Mouse (Mus musculus): ENCODE measurements around the gene Cacna1c. TPM values are rescaled to one million over a fixed set of nuclear protein-coding genes. Genes with fewer than 3 reads are reported as not detected.

Cacna1c gene
- total RNA-seq, 2 experiments from 2014 or later, result 195 to 220 TPM

DNA sequence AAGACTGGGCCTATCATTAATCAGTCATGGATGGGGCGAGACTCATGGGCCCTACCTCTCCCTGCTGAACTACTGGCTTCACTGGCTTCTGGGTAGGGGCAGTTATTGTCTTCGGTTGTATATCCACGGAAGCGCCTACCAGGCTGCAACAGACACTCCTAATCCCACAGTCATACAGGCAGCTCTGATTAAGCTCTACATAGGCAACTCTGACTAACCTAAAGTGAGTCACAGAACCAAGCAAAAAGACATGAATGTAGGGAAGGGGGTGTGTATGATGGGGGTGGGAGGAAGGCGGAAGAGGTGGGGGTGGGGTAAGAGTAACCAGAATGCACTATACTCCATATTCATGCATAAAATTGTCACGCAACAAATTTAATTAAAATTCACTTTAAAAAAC lies 518.9 kb downstream of the Cacna1c start:
- intact Hi-C loops (cut with DNase I), result no loop called here
- no peak for DNase-seq

DNA sequence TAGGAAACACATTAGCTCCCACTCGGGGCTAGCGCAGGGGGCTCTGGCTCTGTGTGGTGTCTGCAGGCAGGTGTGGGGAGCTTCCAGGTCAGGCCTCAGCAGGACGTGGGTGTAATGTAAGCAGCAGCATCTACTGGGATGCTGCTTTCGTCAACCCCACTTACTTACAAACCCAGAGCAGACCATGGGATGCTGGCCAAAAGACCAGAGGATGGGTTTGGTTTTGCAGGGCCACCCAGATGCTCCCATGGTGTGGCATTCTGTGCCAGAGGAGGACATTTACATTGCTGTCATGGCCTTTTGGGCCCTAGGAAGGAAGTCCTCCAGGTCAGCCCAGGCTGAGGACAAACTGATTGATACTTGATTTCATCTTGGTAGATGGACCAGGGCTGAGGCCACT lies 521.4 kb downstream of the Cacna1c start:
- DNase-seq, result no peak
- intact Hi-C loops (cut with DNase I), result no loop called here

DNA sequence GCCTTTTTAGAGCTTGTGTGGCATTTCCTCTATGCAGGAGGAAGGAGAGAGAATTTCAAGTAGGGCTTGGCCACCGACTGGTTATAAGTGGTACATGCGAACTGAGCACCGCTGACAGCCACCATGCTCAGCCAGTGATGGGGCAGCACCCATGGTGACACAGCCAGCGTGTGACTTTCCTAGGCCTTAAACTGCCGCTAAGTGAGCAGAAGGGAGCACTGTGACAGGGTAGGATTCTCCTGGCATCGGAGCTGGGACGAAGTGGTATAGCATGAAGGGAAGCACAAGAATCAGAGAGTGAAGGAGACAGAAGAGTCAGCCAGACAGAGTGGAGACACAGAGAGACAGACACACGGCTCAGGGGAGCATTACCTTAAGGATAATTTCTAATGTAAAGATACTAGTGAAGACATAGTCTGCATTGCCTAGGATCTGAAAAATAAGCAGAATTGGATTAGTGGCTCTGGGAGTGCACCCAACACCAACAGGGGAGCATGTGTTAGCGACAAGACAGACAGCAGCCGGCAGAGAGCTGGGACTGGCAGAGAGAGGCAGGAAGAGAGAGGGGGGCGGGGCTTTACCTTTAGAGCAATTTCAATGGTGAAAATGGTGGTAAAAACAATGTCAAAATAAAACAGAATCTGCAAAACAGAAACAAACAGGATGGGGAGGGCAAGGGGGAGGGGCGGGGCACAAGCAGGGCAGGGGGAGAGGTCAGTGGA lies 522.1 kb downstream of the Cacna1c start:
- intact Hi-C loops (cut with DNase I), result no loop called here
- no peak for DNase-seq

DNA sequence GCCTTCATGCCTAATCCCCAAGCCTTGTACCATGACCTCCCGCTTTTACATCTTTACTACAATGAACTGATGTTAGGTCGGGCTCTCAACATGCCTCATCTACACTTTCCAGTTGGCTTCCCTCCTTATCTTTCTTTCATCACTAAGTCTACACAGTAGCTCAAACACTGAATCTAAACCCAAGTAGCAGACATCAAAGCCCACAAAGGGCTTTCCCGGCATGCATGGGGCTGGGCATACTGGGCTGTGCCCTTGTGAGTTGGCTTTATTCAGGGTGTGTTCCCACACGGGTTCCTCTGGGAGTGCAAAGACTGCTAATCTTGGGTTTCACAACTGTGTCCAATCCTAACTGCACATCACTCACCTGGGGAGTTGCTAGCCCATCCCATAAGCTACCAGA lies 542.9 kb downstream of the Cacna1c start:
- intact Hi-C loops (cut with DNase I), result no loop called here

DNA sequence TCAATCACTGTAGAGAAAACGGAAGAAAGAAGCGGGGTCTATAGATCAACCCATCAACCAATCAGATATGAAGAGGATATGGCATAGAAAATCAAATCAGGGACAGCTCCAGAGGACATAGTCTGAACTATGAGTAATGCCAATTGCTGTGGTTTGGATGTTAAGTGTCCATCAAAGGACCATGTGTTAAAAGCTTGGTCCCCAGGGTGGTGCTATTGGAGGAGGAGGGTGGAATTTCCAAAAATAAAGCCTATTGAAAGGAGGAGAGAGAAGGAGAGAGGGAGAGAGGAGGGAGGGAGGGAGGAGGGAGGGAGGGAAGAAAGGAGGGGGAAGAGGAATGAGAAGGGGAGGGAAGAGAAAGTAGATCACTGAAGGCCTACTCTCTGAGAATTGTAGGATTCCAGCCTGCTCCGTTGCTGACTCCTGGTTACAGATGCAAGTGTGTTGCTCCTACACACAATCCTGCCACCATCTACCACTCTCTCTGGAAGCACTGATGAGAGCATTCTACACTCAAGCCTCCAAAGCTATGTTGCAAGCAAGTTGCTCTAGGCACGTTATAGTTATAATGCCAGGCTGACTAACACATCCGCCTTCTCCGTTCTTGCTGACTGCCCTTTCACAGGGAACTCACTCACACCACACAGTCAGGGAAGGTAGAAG lies 547.0 kb downstream of the Cacna1c start:
- DNase-seq, result no peak
- intact Hi-C loops (cut with DNase I), result loop anchor here (5.0 to 10.0 kb wide), 2 partner anchors 273 to 696 kb away; no protein-coding TSS in a partner anchor

More for the DNA sequence above, 542.9 kb downstream of the Cacna1c start:
- DNase-seq, result no peak

DNA sequence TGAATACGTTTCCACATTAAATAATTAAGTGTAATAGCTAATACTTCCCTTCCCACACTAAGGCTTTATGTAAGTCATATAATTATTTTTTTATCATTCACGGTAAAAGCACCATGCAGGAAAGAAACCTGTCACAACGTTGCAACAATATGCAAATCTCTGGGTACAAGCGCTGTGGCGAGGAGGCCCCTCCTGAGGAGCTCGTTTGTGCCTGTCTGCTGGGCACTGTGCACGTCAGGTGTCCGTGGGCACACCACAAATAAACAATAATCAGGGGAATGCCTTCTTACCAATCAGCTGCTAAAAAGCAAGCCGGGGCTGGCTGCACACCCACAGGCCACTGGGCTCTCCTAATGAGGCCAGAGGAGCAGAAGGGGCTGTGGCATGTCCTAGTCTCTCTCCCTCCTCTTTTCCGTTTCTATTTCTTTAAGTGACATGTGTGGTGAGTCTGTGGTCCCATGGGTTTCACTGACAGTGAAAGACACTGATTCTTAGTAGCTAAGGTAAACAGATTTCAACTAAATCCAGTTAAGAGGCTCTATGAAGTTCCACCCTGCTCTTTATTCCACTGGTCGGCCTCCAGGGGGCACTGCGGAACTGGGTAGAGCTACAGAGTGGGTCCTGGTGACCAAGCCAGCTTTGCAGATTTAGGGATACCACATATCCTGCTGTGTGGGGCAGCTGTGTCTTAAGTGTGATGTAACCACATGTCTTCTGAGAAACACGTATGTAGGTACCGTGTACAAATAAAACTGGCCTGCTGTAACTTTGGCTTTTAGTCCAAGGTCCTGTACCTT lies 549.8 kb downstream of the Cacna1c start:
- intact Hi-C loops (cut with DNase I), result loop anchor here (2.0 to 10.0 kb wide), 3 partner anchors 276 to 698 kb away; no protein-coding TSS in a partner anchor
- DNase-seq, result peak; percentile 81 to 82

DNA sequence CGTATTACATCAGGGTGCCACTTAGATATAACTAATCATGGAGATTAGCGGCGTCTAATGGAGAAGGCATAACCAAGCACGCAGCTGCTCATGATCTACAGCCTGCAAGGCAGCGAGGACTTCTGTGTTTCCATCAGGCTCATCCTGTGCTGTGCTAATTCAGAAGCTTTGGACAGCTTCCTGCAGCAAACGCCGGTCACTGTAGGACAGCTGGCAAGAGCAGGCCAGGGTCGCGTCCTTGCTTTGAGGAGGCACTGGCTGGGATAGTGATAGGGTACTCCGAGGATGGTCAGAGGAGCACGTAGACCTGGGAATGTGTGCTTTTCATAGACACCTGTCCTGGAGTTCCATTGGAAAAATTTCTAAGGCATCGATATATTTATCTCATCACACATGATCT lies 551.4 kb downstream of the Cacna1c start:
- intact Hi-C loops (cut with DNase I), result loop anchor here (5.0 to 10.0 kb wide), 2 partner anchors 277 to 700 kb away; no protein-coding TSS in a partner anchor
- DNase-seq, result peak; percentile 17 to 20

DNA sequence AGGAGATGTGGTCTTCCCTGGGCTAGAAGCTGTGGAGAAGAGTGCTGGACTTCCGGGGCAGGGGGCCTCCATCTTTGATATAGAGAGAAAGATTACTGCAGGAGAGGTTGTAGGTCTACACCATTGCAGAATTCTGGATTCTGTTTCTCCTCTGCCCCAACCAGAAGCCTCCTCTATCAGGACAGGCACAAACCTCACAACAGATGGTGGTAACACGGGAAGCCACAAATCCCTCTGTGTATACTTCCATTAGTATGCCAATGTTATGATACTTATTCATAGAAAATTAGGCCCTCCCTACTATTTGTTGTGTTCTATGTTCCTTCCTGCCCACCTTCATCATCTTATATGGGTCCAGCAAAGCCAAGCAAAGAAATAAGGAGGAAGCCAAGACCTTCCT lies 552.7 kb downstream of the Cacna1c start:
- intact Hi-C loops (cut with DNase I), result loop anchor here (10.0 kb wide), 1 partner anchor 701 kb away; no protein-coding TSS in a partner anchor
- DNase-seq, result no peak

DNA sequence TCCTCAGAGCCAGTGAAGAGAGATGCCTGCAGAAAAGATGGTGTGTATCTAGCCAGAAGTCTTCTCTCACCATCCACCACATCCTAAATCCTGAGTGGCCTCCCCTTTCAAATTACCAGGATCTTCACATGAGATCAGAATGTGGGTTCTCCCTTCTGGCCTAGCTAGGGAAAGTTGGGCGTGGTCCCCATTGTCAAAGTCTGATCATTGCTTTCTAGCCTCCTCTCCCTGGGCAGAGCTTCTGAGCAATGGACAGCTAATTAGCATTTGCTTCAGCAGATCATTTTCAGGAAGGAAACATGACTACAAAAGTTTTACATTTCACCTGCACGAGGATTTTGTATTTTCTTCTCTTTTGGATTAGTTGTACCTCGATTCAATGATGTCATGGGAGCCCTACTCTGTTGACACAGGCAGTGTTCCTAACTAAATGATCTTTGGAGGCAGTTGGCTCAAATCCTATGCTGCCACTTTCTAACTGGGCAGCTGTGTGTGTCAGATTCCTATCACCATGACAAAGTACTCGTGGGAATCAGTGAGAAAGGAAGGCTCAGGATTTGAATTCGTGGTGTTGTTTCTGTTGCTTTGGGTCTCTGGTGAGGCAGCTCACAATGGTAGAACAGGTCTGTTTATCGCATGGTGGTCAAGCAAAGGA lies 554.4 kb downstream of the Cacna1c start:
- DNase-seq, result no peak
- intact Hi-C loops (cut with DNase I), result loop anchor here (10.0 kb wide), 1 partner anchor 703 kb away; no protein-coding TSS in a partner anchor

DNA sequence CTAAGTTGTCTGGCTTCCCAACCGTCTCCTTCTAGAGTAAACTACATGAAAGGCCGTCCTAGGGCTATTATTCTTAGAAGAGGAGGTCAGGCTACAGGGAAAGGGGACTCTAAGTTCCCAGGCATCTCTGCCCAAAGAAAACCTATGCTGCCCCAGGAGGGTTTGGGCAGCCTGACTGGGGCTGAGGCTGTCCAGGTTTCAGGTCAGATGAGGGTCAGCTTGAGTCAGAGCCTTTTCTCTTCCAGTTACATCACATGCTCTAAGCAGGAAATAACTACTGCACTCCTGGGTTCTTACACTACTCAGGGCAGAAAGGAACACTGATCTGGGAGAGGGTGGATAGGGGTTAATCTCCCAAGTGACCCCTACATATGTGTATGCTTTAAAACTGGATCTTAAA lies 556.4 kb downstream of the Cacna1c start:
- intact Hi-C loops (cut with DNase I), result loop anchor here (10.0 kb wide), 1 partner anchor 705 kb away; no protein-coding TSS in a partner anchor
- no peak for DNase-seq

DNA sequence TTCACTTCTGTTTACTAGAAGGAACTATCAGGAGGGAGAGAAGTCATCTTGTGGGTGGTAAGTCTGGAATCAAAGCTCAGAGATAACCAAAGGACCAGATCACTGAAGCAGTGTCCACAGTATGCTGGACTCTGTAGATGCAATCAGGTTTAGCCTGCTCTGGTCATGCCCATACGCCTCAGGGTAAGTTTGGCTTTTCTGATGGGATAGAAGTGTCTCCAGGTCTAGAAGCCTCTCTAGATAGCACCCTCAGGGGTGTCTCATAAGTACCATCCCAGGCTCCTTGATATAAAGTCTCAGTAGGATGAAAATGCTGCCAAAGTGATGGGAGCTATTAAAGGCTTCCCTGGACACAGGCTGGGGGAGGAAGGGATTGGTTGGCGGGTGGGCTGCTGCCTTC lies 557.3 kb downstream of the Cacna1c start:
- no peak for DNase-seq

DNA sequence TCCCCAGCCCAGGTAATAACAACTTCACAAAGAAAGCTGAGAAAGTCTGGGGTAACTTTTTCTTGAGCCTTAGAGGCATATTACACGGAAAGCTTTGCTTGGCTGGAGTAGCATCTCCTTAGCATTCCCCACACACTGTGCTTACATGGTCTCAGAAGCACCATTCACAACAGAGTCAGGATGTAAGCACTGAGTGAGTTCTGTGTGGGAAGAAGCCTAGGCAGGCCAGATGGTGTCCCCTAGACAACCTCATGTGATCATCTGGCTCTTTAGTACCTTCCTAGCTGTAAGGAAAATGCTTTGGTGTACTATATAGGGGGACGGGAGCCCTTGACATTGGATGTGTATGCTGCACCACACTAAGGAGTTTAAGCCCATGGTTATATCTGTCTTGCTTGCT lies 563.7 kb downstream of the Cacna1c start:
- intact Hi-C loops (cut with DNase I), result no loop called here
- DNase-seq, result no peak

More for the DNA sequence above, 557.3 kb downstream of the Cacna1c start:
- intact Hi-C loops (cut with DNase I), result no loop called here

DNA sequence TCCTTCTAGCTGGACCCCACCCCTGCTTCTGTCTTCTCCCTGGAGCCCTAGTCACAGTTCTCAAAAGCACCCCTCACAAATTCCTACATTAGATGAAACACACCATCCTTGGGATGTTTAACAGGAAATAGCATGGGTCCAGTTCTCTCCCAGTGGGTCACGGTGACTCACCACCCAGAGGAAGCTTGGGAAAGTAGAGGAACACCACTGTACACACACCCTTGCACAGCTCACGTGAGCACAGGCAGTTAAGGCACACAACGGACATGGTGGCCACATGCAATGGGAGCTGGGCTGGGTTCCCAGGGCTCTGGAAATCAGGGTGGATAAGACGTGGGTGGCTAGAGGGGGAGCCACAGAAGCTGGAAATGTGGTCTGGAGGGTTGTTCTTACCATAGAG lies 566.2 kb downstream of the Cacna1c start:
- DNase-seq, result no peak
- intact Hi-C loops (cut with DNase I), result no loop called here

DNA sequence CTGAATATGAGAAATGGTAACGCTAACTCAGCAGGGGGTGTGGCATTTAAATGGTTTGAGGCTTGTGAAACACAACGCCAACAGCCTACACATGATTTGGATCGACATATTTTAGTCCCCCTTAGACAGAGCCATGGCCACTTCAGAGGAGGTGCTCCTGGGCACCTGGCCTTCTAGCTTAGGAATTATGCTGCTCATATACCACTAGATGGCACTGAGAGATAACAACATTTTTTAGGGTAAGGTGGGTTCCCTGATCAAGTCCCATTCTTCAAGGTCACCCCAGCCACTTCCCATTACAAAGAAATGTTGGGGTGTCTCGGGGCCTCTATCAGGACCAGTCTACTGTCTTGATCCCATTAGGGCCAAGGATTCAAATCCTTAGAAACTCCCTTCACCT lies 570.0 kb downstream of the Cacna1c start:
- intact Hi-C loops (cut with DNase I), result no loop called here
- no peak for DNase-seq

DNA sequence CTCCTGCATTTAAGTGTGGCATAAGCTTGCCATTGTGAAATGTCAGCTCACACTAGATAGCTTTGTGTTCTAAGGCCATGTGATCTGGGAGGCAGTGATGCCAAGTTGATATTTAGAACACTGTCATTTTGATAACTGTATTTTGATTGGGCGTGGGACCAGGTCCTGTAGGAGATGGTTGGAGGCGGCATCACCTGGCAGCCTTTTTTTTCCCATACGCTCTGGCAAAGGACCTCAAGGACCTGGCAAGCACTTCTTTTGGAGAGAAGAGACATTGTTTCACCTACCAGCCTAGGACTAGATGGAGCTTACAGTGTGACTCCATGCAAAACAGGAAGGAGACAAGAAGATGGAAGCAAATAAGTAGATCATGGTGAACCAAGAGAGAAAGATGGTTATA lies 572.6 kb downstream of the Cacna1c start:
- no peak for DNase-seq
- intact Hi-C loops (cut with DNase I), result no loop called here

DNA sequence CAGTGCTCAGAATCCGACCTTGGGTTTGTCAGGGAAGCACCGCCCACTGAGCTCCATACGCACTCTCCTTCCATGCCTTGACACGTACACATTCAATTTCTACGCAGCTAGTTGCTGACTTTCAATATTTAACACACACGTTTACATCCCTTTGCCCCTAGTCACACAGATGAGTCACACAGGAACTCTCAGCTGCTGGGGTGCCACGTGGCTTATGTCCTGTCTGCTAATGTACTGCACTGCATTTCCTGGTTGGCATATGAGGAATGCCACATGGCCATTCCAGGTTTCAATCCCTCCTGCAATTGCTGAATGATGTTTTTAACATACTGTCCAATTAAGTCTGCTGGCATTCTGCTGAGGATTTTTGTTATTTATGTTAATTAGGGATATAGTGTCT lies 574.4 kb downstream of the Cacna1c start:
- DNase-seq, result no peak
- intact Hi-C loops (cut with DNase I), result no loop called here

DNA sequence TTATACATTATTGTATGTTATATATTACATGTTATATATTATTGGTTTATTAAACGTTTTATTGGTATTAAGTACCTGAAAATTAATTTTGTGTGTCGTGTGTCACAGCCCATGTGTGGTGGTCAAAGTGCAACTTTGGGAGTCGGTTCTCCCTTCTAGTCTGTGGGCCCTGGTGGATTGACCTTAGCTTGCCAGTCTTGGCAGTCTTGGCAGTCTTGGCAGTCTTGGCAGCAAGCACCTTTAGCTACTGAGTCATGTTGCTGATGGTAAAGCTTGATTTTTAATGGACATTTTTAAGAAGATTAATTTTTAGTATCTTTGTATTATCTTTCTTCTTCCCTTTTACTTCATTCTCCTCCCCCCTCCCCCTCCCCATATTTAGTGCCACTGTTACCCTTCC lies 574.8 kb downstream of the Cacna1c start:
- DNase-seq, result no peak
- intact Hi-C loops (cut with DNase I), result no loop called here

DNA sequence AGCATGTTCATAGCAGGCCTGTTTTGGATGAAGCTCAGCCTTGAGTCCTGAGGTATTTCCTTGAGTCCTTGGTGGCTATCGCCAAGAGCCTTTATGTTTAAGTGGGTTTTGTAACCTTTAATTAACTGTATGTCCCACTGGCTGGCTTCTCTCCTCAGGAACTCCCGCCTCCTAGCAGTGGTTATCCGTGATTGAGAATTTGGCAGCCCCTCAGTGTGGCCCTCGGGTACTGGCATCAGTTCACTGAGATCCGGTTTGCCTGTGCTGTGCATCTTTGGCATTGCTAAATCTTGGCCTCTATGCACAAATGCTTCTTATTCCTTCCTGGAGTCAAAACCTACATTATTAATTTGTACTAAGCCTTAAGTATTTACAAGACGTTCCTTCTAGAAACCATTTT lies 587.3 kb downstream of the Cacna1c start:
- DNase-seq, result no peak
- intact Hi-C loops (cut with DNase I), result no loop called here

DNA sequence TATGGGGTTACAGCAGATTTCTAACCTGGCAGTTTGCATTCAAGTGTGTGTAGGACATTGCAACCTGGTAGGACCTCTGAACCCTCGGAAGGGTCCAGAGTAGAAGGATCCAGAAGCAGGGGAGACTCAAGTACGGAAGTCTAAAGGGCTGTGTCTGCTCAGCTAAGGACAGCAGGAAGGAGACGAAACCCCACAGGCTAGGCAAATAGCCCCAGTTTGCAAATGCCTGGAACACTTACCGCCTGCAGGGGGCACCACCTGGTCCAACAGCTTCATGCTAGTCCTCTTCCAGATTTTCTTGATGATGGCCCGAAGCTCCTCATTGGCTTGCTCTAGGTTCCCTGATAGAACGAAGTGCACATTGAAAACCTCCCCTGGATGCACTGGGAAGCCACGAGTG lies 590.2 kb downstream of the Cacna1c start:
- intact Hi-C loops (cut with DNase I), result no loop called here
- DNase-seq, result no peak

DNA sequence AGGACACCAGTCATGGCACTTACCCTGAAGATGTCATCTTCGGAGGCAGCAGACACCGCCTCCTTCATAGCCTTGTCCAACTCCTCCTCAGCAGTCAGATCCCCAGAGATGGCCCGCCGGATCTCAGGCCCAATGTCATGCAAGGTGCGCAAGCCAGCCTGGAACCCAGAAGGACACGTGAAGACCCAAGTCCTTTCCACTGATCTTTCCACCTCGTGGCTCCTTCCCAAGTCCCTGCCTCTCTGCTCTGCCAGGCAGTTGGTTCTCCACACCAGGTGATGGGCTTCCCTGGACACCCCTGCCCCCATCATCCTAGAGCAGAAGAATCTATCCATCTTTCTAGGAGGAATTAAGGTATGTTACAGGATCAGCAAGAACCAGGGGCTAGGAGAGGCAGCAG lies 592.4 kb downstream of the Cacna1c start:
- intact Hi-C loops (cut with DNase I), result no loop called here
- DNase-seq, result no peak

DNA sequence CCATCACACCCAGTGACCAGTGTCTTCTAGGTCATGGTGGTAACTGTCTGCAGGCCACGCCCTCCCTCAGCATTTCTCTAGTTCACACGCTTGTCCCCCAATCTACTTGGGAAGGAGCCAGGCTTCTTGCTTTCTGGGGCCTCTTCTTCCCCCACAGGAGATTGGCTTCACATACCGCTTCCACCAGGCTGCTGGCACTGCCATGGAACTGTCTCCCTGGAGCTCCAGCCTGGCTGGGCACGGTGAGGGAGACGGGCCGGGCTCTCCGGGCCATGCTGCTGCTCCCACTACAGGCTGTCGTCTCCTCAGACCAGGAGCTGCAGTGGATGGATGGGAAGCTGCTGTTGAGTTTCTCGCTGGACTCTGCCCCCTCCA lies 600.5 kb downstream of the Cacna1c start:
- intact Hi-C loops (cut with DNase I), result no loop called here

More for the DNA sequence above, 600.5 kb downstream of the Cacna1c start:
- DNase-seq, result no peak
